Mouse (Mus musculus): ENCODE measurements around the gene Cd151. TPM values are rescaled to one million over a fixed set of nuclear protein-coding genes. Genes with fewer than 3 reads are reported as not detected.
A peak's percentile ranks its signal among the peaks of the same experiment; 100 is the strongest.

The Cd151 gene
- total RNA-seq, 2 experiments from 2014 or later = 30.7 to 31.4 TPM

- H3K27ac ChIP-seq = peak within 1 kb of the TSS; percentile 47
- intact Hi-C loops (cut with DNase I) = no loop called here
- DNase-seq (ENCODE audit: extremely low spot score in 1 of 2, low spot score in 2 of 2) = no peak
- TF ChIP-seq CTCF (IDR thresholded peaks at IDR 0.05) = no peak
- H3K4me3 ChIP-seq = peak within 1 kb of the TSS; percentile 45
Observed at GRCm38 (mm10) chr7:141460391-141461113, 6.6 kb upstream of the Cd151 start, which contains the start of gene Cracr2b. Gene Cracr2b, plus strand, starts transcription at chr7:141461094.

- H3K4me3 ChIP-seq = peak overlapping the region; percentile 45
- no peak for DNase-seq (ENCODE audit: extremely low spot score in 1 of 2, low spot score in 2 of 2)
- H3K27ac ChIP-seq = peak overlapping the region; percentile 33
- TF ChIP-seq CTCF (IDR thresholded peaks at IDR 0.05) = no peak; the same call in none of the 2 replicates
- intact Hi-C loops (cut with DNase I) = no loop called here
Observed at GRCm38 (mm10) chr7:141461521-141462332, 5.5 kb upstream of the Cd151 start.

- TF ChIP-seq CTCF (IDR thresholded peaks at IDR 0.05) = no peak
- DNase-seq (ENCODE audit: extremely low spot score in 1 of 2, low spot score in 2 of 2) = no peak
- H3K4me3 ChIP-seq = peak overlapping the region; percentile 45; the same call in 1 of the 2 replicates
- no peak overlapping the region; the same call in 1 of the 2 replicates for H3K27ac ChIP-seq
- intact Hi-C loops (cut with DNase I) = no loop called here
Observed at GRCm38 (mm10) chr7:141462333-141462821, 4.8 kb upstream of the Cd151 start.

- Histone ChIP-seq H3K27ac (peak overlapping the region; percentile 53; the same call in 1 of the 2 replicates), H3K4me3 (peak overlapping the region; percentile 16)
- intact Hi-C loops (cut with DNase I) = no loop called here
- DNase-seq (ENCODE audit: extremely low spot score in 1 of 2, low spot score in 2 of 2) = no peak
- no peak; the same call in 1 of the 2 replicates for TF ChIP-seq CTCF (IDR thresholded peaks at IDR 0.05)
Observed at GRCm38 (mm10) chr7:141463824-141464602, 3.2 kb upstream of the Cd151 start.

GRCm38 (mm10) chr7:141464603-141465201, 2.5 kb upstream of the Cd151 start:
- no peak for TF ChIP-seq CTCF (IDR thresholded peaks at IDR 0.05)
- H3K4me3 ChIP-seq = peak overlapping the region; percentile 16
- intact Hi-C loops (cut with DNase I) = no loop called here

GRCm38 (mm10) chr7:141465388-141466044, 1.7 kb upstream of the Cd151 start:
- no peak overlapping the region for H3K4me3 ChIP-seq
- TF ChIP-seq CTCF (IDR thresholded peaks at IDR 0.05) = no peak
- no peak for DNase-seq (ENCODE audit: extremely low spot score in 1 of 2, low spot score in 2 of 2)
- intact Hi-C loops (cut with DNase I) = no loop called here
- no peak overlapping the region for H3K27ac ChIP-seq

More at GRCm38 (mm10) chr7:141464603-141465201, 2.5 kb upstream of the Cd151 start:
- DNase-seq (ENCODE audit: extremely low spot score in 1 of 2, low spot score in 2 of 2) = no peak
- H3K27ac ChIP-seq = peak overlapping the region; percentile 53; the same call in 1 of the 2 replicates

- no peak overlapping the region for H3K27ac ChIP-seq
- TF ChIP-seq CTCF (IDR thresholded peaks at IDR 0.05) = no peak
- H3K4me3 ChIP-seq = no peak overlapping the region
- intact Hi-C loops (cut with DNase I) = no loop called here
- no peak for DNase-seq (ENCODE audit: extremely low spot score in 1 of 2, low spot score in 2 of 2)
Observed at GRCm38 (mm10) chr7:141466045-141466394, 1.2 kb upstream of the Cd151 start.

- no peak for DNase-seq (ENCODE audit: extremely low spot score in 1 of 2, low spot score in 2 of 2)
- Histone ChIP-seq H3K4me3 (peak overlapping the region; percentile 65), H3K27ac (peak overlapping the region; percentile 82; the same call in 1 of the 2 replicates)
- TF ChIP-seq CTCF (IDR thresholded peaks at IDR 0.05) = no peak
- intact Hi-C loops (cut with DNase I) = no loop called here
Observed at GRCm38 (mm10) chr7:141466607-141467148, 514 bp upstream of the Cd151 start.

GRCm38 (mm10) chr7:141468164-141468521, 951 bp downstream of the Cd151 start:
- H3K27ac ChIP-seq = peak overlapping the region; percentile 82
- intact Hi-C loops (cut with DNase I) = no loop called here
- DNase-seq (ENCODE audit: extremely low spot score in 1 of 2, low spot score in 2 of 2) = no peak
- peak overlapping the region; percentile 65 for H3K4me3 ChIP-seq
- no peak for TF ChIP-seq CTCF (IDR thresholded peaks at IDR 0.05)

- peak overlapping the region; percentile 65 for H3K4me3 ChIP-seq
- peak; percentile 50 to 52 for DNase-seq (ENCODE audit: extremely low spot score in 1 of 2, low spot score in 2 of 2)
- H3K27ac ChIP-seq = peak overlapping the region; percentile 82
- intact Hi-C loops (cut with DNase I) = no loop called here
- TF ChIP-seq CTCF (IDR thresholded peaks at IDR 0.05) = peak; percentile 58
Observed at GRCm38 (mm10) chr7:141468522-141469211, 1.5 kb downstream of the Cd151 start.
